Mouse (Mus musculus) hindbrain, embryonic 11.5 days (tissue): ENCODE data around the gene Tmem229b. TPM values are rescaled to one million over a fixed set of nuclear protein-coding genes. Genes with fewer than 3 reads are reported as not detected.

ENCODE experiments used
- ATAC-seq: fragments of 200-750 bp; cut with Nextera tagmentation; 2 replicates; pipeline ENCODE4 v1.8.0; 2017; ENCODE audit warnings: mild to moderate bottlenecking, moderate TSS enrichment, moderate library complexity; ENCODE audit not compliant: low FRiP score
- DNase-seq: peaks from one replicate; pipeline ENCODE4 v3.0.0-alpha.2; 2015; ENCODE audit warnings: low spot score
- H3K27ac ChIP-seq: fragments of 300-500 bp; sonication (generic); 2 replicates; pipeline ENCODE4 v1.5.1; 2014; ENCODE audit warnings: mild to moderate bottlenecking, low read depth, low read length
- H3K27me3 ChIP-seq: fragments of 300-500 bp; sonication (generic); 2 replicates; pipeline ENCODE4 v1.6.1; 2014; ENCODE audit warnings: mild to moderate bottlenecking, low read length, moderate library complexity, mixed read lengths; ENCODE audit not compliant: control insufficient read depth, insufficient read depth
- H3K36me3 ChIP-seq: fragments of 300-500 bp; sonication (generic); 2 replicates; pipeline ENCODE4 v1.6.1; 2014; ENCODE audit warnings: mild to moderate bottlenecking, low read length, moderate library complexity, mixed read lengths; ENCODE audit not compliant: control insufficient read depth, insufficient read depth
- H3K4me1 ChIP-seq: fragments of 300-500 bp; sonication (generic); replicated peaks from 2 replicates; pipeline ENCODE4 v1.6.1; 2014; ENCODE audit warnings: low read length, mixed read lengths; ENCODE audit not compliant: control insufficient read depth, insufficient read depth
- H3K4me2 ChIP-seq: fragments of 300-500 bp; sonication (generic); replicated peaks from 2 replicates; pipeline ENCODE4 v1.6.1; 2014; ENCODE audit warnings: mild to moderate bottlenecking, low read depth, low read length
- H3K4me3 ChIP-seq: fragments of 300-500 bp; sonication (generic); 2 replicates; pipeline ENCODE4 v1.5.1; 2014; ENCODE audit warnings: low read depth, low read length
- H3K9ac ChIP-seq: fragments of 300-500 bp; sonication (generic); 2 replicates; pipeline ENCODE4 v1.6.1; 2014; ENCODE audit warnings: low read depth, low read length
- H3K9me3 ChIP-seq: fragments of 300-500 bp; sonication (generic); 2 replicates; pipeline ENCODE4 v1.6.1; 2016; ENCODE audit warnings: low read length; ENCODE audit not compliant: control insufficient read depth
- WGBS: fragments of 180-500 bp; shearing (Covaris S2); extraction: QIAGEN DNeasy Blood & Tissue Kit; methylation state at CpG from one replicate; pipeline ENCODE4 v1.1.7; 2014; 5-methylcytosine and 5-hydroxymethylcytosine counted together
- polyA plus RNA-seq: library from polyadenylated mRNA; unstranded; fragments of >200 nt; fragmentation: Nextera tagmentation; extraction: Ambion mirVana; gene quantifications from 2 replicates; pipeline ENCODE4 v1.2.1, GENCODE M21; 2014

Tmem229b gene
- polyA plus RNA-seq, 1 experiment from 2014 or later = 7.5 TPM

GRCm38 (mm10) chr12:78996711-78997110, 10.7 kb downstream of the Tmem229b start:
- no peak overlapping the region for H3K9ac ChIP-seq
- ATAC-seq (no peak), DNase-seq (no peak)
- H3K4me2 ChIP-seq = no peak overlapping the region
- H3K9me3 ChIP-seq = no peaks in the 10 kb centered on the region
- WGBS = 15% methylated on average over 6 of the region's 7 CpGs
- H3K27ac ChIP-seq = no peak overlapping the region
- no peaks in the 10 kb centered on the region for H3K36me3 ChIP-seq
- H3K27me3 ChIP-seq = no peaks in the 10 kb centered on the region
- no peaks in the 10 kb centered on the region for H3K4me1 ChIP-seq
- no peak overlapping the region for H3K4me3 ChIP-seq

DNA sequence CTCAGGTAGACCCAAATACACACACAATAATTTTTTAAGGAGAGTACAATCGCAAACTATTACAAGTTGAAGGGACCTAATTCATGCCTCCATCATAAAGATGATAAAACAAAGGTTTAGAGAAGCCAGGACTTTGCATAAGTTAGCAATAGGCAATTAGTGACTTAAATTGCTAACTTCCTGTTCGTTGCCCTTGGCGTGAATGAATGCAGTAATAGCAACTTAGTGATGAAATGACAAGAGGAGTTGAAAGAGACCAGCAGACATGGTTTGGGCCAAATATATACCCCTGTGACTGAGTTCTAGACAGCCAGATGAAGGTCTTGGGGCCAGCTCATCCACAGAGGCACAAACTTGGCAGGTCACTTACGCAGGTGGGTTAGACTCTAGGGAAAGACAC, 11.2 kb downstream of the Tmem229b start:
- no peaks in the 10 kb centered on the region for H3K36me3 ChIP-seq
- no peak overlapping the region for H3K9ac ChIP-seq
- no peaks in the 10 kb centered on the region for H3K4me1 ChIP-seq
- no peak overlapping the region for H3K27ac ChIP-seq
- H3K4me3 ChIP-seq = no peak overlapping the region
- no peaks in the 10 kb centered on the region for H3K27me3 ChIP-seq
- 73% methylated on average over 4 of the region's 4 CpGs for WGBS
- no peak for ATAC-seq
- H3K9me3 ChIP-seq = no peaks in the 10 kb centered on the region
- no peak overlapping the region for H3K4me2 ChIP-seq
- no peak for DNase-seq

DNA sequence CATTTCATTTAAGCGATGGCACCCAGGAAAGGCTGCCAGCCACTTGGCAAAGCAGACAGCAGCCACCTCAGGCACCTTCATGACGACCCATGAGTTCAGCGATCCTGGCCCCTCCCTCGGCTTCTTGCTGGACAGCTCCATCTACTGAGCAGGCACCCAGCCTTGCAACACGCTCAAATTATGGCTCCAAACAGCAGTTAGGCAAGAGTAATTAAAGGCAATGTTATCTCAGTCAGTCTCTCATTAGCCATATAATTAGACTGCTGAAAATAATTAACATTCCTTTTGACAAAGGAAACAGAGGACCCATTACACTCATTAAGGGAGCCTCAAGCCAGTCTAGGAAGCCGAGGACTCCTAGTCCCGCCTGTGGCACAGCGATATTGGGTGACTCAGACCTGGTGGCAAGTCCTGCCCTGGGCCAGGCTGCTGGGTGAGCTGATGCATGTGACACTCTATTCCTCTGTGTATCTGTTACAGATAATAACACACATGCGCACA, 19.8 kb downstream of the Tmem229b start:
- Histone ChIP-seq H3K9me3 (no peaks in the 10 kb centered on the region), H3K27ac (no peak overlapping the region), H3K4me1 (no peaks in the 10 kb centered on the region), H3K4me2 (no peak overlapping the region), H3K4me3 (no peak overlapping the region), H3K9ac (no peak overlapping the region), H3K27me3 (no peaks in the 10 kb centered on the region), H3K36me3 (no peaks in the 10 kb centered on the region)
- 75% methylated on average over 9 of the region's 9 CpGs for WGBS
- no peak for DNase-seq
- ATAC-seq = no peak

- WGBS = 73% methylated on average over 3 of the region's 3 CpGs
- Histone ChIP-seq H3K4me2 (no peak overlapping the region), H3K36me3 (no peaks in the 10 kb centered on the region), H3K27me3 (no peaks in the 10 kb centered on the region), H3K9ac (no peak overlapping the region), H3K4me3 (no peak overlapping the region), H3K4me1 (no peaks in the 10 kb centered on the region), H3K9me3 (no peaks in the 10 kb centered on the region), H3K27ac (no peak overlapping the region)
- ATAC-seq = no peak
- DNase-seq = no peak
These were observed 23.4 kb downstream of the Tmem229b start for GRCm38 (mm10) chr12:78984035-78984432.

- H3K9me3 ChIP-seq = no peaks in the 10 kb centered on the region
- WGBS = 83% methylated on average over 9 of the region's 9 CpGs
- H3K4me3 ChIP-seq = no peak overlapping the region
- no peak overlapping the region for H3K27ac ChIP-seq
- H3K27me3 ChIP-seq = no peaks in the 10 kb centered on the region
- no peak overlapping the region for H3K9ac ChIP-seq
- no peaks in the 10 kb centered on the region for H3K4me1 ChIP-seq
- DNase-seq = no peak
- H3K4me2 ChIP-seq = no peak overlapping the region
- no peaks in the 10 kb centered on the region for H3K36me3 ChIP-seq
- no peak for ATAC-seq
These were observed 24.0 kb downstream of the Tmem229b start for GRCm38 (mm10) chr12:78983296-78984034.

GRCm38 (mm10) chr12:78981938-78982825, 25.2 kb downstream of the Tmem229b start:
- Histone ChIP-seq H3K4me1 (no peaks in the 10 kb centered on the region), H3K9ac (no peak overlapping the region), H3K27ac (no peak overlapping the region), H3K9me3 (no peaks in the 10 kb centered on the region), H3K4me3 (no peak overlapping the region), H3K4me2 (no peak overlapping the region), H3K36me3 (no peaks in the 10 kb centered on the region), H3K27me3 (no peaks in the 10 kb centered on the region)
- WGBS = 75% methylated on average over 9 of the region's 9 CpGs
- DNase-seq = no peak
- ATAC-seq = no peak

DNA sequence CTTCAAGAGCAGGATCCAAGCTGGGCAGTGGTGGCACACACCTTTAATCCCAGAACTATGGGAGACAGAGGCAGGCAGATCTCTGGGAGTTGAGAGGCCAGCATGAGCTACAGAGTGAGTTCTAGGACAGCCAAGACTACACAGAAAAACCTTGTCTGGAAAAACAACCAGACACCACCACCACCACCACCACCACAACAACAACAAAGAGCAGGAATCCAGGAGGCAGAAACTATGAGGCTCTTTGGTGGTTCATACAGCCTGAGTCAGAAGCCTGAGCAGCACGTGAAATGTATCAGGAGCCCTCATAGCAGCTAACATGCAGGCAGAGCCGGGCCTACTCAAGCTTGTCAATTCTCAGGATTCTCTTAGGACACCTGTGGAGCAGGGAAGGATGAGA, 26.3 kb downstream of the Tmem229b start:
- Histone ChIP-seq H3K36me3 (no peaks in the 10 kb centered on the region), H3K27ac (no peak overlapping the region), H3K4me3 (no peak overlapping the region), H3K27me3 (no peaks in the 10 kb centered on the region), H3K4me2 (no peak overlapping the region), H3K4me1 (no peaks in the 10 kb centered on the region), H3K9ac (no peak overlapping the region), H3K9me3 (no peaks in the 10 kb centered on the region)
- no peak for ATAC-seq
- no peak for DNase-seq
- 79% methylated on average over 2 of the region's 2 CpGs for WGBS

DNA sequence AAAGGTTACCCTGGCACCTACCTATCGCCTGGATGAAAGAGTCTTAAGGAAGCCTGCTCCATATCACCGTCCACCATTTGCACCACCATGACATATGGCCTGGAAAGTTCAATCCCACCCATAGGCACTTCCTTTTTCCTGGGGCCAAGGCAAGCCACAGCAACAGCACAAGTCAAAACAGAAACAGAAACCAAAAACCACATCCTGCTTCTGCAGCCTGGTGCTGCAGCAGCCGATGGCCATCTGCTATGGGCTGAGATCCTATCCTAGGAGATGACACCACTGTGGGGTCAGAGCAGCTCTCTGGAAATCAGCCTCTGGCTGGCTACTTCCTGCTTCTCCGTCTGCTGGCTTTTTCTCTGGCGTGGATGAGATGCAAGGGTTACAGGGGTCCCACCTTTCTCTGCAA, 26.7 kb downstream of the Tmem229b start:
- no peak for DNase-seq
- ATAC-seq = no peak
- WGBS = 71% methylated on average over 5 of the region's 5 CpGs
- no peak overlapping the region for H3K4me3 ChIP-seq
- no peak overlapping the region for H3K4me2 ChIP-seq
- H3K9me3 ChIP-seq = no peaks in the 10 kb centered on the region
- H3K4me1 ChIP-seq = no peaks in the 10 kb centered on the region
- H3K27me3 ChIP-seq = no peaks in the 10 kb centered on the region
- H3K27ac ChIP-seq = no peak overlapping the region
- no peaks in the 10 kb centered on the region for H3K36me3 ChIP-seq
- no peak overlapping the region for H3K9ac ChIP-seq
